Mouse (Mus musculus) liver, postnatal 0 days (tissue): Measurements from ENCODE around the gene Ubac1.

Source experiments
- CTCF ChIP-seq: sonication (generic); IDR thresholded peaks from 2 replicates; pipeline ENCODE4 v1.5.1; 2016; ENCODE audit warnings: antibody characterized with exemption, low read depth
- EP300 ChIP-seq: IDR thresholded peaks from 2 replicates; pipeline ENCODE4 v1.6.1; 2016; ENCODE audit warnings: antibody characterized with exemption, low read depth, mild to moderate bottlenecking

- TF ChIP-seq CTCF: no peak
- no peak for TF ChIP-seq EP300
Measured at GRCm38 (mm10) chr2:25987817-25988216, 33.7 kb downstream of the Ubac1 start.
